ENCODE assay signal across 9 mouse cellular contexts in the genomic region with DNA sequence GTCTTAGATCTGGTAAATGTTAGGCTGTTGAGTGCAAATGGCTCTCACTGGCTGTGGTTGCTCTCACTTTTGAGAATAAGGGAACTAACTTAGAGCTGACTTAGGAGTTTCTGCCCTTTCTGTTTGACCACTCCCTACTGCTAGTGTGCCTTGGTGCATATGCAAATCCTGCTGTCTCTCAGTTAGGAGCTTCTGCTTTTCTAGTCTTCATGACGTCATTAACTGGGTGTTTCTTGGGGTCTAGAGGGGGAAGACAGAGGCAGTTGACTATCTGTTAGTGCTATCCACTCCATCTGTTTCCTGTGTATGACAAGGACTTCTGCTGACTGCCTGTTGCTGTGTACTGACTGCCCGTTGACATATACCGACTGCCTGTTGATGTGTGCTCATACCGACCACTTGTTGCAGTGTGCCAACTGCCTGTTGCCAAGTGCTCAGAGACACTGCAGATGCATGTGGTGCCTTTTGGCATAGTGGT. TPM values are rescaled to one million over a fixed set of nuclear protein-coding genes. Genes with fewer than 3 reads are reported as not detected.
DNase-seq lines count a peak whose midpoint lies in the region; ATAC-seq and TF ChIP-seq lines count a peak whose summit lies in the region.
"Had no signal": no experiment of that assay in that cellular context is flagged by ENCODE, and none has a peak within 500 bp of the region (broad histone marks: within the 10 kb centered on the region; RNA-seq: fewer than 3 reads in every experiment).

No protein-coding gene starts in this region.

- H3K9me3 ChIP-seq in limb, embryonic 15.5 days: no peaks in the 10 kb centered on the region
- H3K9me3 ChIP-seq in midbrain, embryonic 15.5 days: no peaks in the 10 kb centered on the region
- H3K9me3 ChIP-seq: neural tube, embryonic 12.5 days had no signal

- no peak overlapping the region for H3K4me3 ChIP-seq in layer of hippocampus, adult 2 months
- H3K4me3 ChIP-seq in bone marrow, adult 2 months (replicated peaks; ENCODE audit: control insufficient read depth, low read depth, low read length): peak overlapping the region; percentile 37
- no peak overlapping the region for H3K4me3 ChIP-seq in limb, embryonic 15.5 days
- no peak overlapping the region for H3K4me3 ChIP-seq in spleen, adult 2 months (ENCODE audit: extremely low read depth, insufficient read depth, insufficient read length)
- H3K4me3 ChIP-seq in midbrain, embryonic 15.5 days: no peak overlapping the region
- H3K4me3 ChIP-seq: neural tube, embryonic 12.5 days had no signal

- peaks cover 11% of the 10 kb centered on the region for H3K4me1 ChIP-seq in bone marrow, adult 2 months (ENCODE audit: control insufficient read depth, insufficient read depth, low read length)
- peaks cover 16% of the 10 kb centered on the region for H3K4me1 ChIP-seq in limb, embryonic 15.5 days
- peaks cover 20% of the 10 kb centered on the region for H3K4me1 ChIP-seq in spleen, adult 2 months (ENCODE audit: control insufficient read depth, insufficient read depth, insufficient read length)
- H3K4me1 ChIP-seq in midbrain, embryonic 15.5 days: no peaks in the 10 kb centered on the region
- H3K4me1 ChIP-seq: neural tube, embryonic 12.5 days had no signal

- H3K4me2 ChIP-seq in limb, embryonic 15.5 days: no peak overlapping the region
- no peak overlapping the region for H3K4me2 ChIP-seq in midbrain, embryonic 15.5 days
- H3K4me2 ChIP-seq: neural tube, embryonic 12.5 days had no signal

- TF ChIP-seq POLR2A in bone marrow, adult 2 months (IDR thresholded peaks at IDR 0.05; ENCODE audit: borderline replicate concordance, control insufficient read depth, low read depth, low read length): no peak
- TF ChIP-seq POLR2A in spleen, adult 2 months (IDR thresholded peaks at IDR 0.05; ENCODE audit: low read depth, low read length): 0 out of 2 replicates have a peak, but pooled peaks have one; percentile 2

- TF ChIP-seq CTCF in layer of hippocampus, adult 2 months (conservative IDR thresholded peaks at IDR 0.05): no peak
- no peak for TF ChIP-seq CTCF in bone marrow, adult 2 months (IDR thresholded peaks at IDR 0.05; ENCODE audit: control insufficient read depth, insufficient read depth, low read length)
- no peak for TF ChIP-seq CTCF in spleen, adult 2 months (IDR thresholded peaks at IDR 0.05; ENCODE audit: extremely low read depth, insufficient read depth, insufficient read length, insufficient replicate concordance)

- no peak overlapping the region for H3K9ac ChIP-seq in limb, embryonic 15.5 days
- no peak overlapping the region for H3K9ac ChIP-seq in midbrain, embryonic 15.5 days
- H3K9ac ChIP-seq: neural tube, embryonic 12.5 days had no signal

- H3K36me3 ChIP-seq in limb, embryonic 15.5 days: no peaks in the 10 kb centered on the region
- no peaks in the 10 kb centered on the region for H3K36me3 ChIP-seq in spleen, adult 2 months (ENCODE audit: control insufficient read depth, insufficient read depth, low read length)
- no peaks in the 10 kb centered on the region for H3K36me3 ChIP-seq in midbrain, embryonic 15.5 days (replicated peaks)
- H3K36me3 ChIP-seq: neural tube, embryonic 12.5 days had no signal

- ATAC-seq in limb, embryonic 15.5 days (ENCODE audit: insufficient number of reproducible peaks, low FRiP score, low TSS enrichment, low read depth): no peak
- no peak for ATAC-seq in midbrain, embryonic 15.5 days (replicated peaks)

- H3K27ac ChIP-seq in layer of hippocampus, adult 2 months: peak overlapping the region; percentile 28; the same call in 1 of the 2 replicates
- H3K27ac ChIP-seq in bone marrow, adult 2 months (ENCODE audit: control insufficient read depth, insufficient read depth, low read depth, low read length, poor library complexity): peak overlapping the region; percentile 85
- H3K27ac ChIP-seq in limb, embryonic 15.5 days: 0 out of 2 replicates have a peak overlapping the region, but pooled peaks have one; percentile 3
- peak overlapping the region; percentile 78 for H3K27ac ChIP-seq in spleen, adult 2 months (ENCODE audit: insufficient read depth, low read length)
- no peak overlapping the region for H3K27ac ChIP-seq in midbrain, embryonic 15.5 days
- H3K27ac ChIP-seq: neural tube, embryonic 12.5 days had no signal

- no peak for DNase-seq in layer of hippocampus, adult 2 months (ENCODE audit: low spot score in 2 of 2)
- no peak for DNase-seq in layer of hippocampus, adult 8-10 months (ENCODE audit: low spot score in 2 of 2)
- DNase-seq in spleen, adult 2 months (ENCODE audit: low read depth in 1 of 2, low spot score in 2 of 2): peak; percentile 44 to 96
- no peak for DNase-seq in cerebellum, adult 9-10 months
- no peak for DNase-seq in Muller cell, postnatal 12 days (ENCODE audit: inconsistent ontology term)

- no peaks in the 10 kb centered on the region for H3K27me3 ChIP-seq in limb, embryonic 15.5 days
- no peaks in the 10 kb centered on the region for H3K27me3 ChIP-seq in spleen, adult 2 months (ENCODE audit: control insufficient read depth, insufficient read depth, low read length)
- H3K27me3 ChIP-seq in midbrain, embryonic 15.5 days (replicated peaks): no peaks in the 10 kb centered on the region
- H3K27me3 ChIP-seq: neural tube, embryonic 12.5 days had no signal

- WGBS in bone marrow, adult 2 months: 2% methylated on average over 4 of the region's 4 CpGs
- 49% methylated on average over 4 of the region's 4 CpGs for WGBS in limb, embryonic 15.5 days
- 3% methylated on average over 4 of the region's 4 CpGs for WGBS in spleen, adult 2 months
- 64% methylated on average over 4 of the region's 4 CpGs for WGBS in midbrain, embryonic 15.5 days

RNA-seq across cellular contexts. Expression of a gene that starts 56.7 kb away (rescaled TPM):
- total RNA-seq in layer of hippocampus, adult 2 months (2021): 100 to 1,000 TPM; 233 to 244 TPM
- 100 to 1,000 TPM; 199 to 249 (median 219) TPM for total RNA-seq in layer of hippocampus, adult 8-10 months (2022)
- polyA plus RNA-seq in bone marrow, adult 2 months (2011; ENCODE audit: insufficient read depth, insufficient read length, low replicate concordance, missing spikeins): 4.4 and 13.5 TPM in 2 replicates
- 31.9 and 39.0 TPM in 2 replicates for polyA plus RNA-seq in limb, embryonic 15.5 days (2015; fragmentation: Nextera tagmentation; extraction: Ambion mirVana)
- polyA plus RNA-seq in spleen, adult 2 months (2012; rRNA removed): 16.4 and 17.1 TPM in 2 replicates
- 12.3 and 13.5 TPM in 2 replicates for polyA plus RNA-seq in midbrain, embryonic 15.5 days (2015; fragmentation: Nextera tagmentation; extraction: Ambion mirVana)

Comparison
In these comparisons a context has a peak if more than half of its experiments do, and no peak if none do; other contexts are left out.
1. DNase-seq: peak in spleen, adult 2 months (2 of 2); none in layer of hippocampus, adult 2 months (0 of 2), layer of hippocampus, adult 8-10 months (0 of 2), cerebellum, adult 9-10 months (single experiment) and Muller cell, postnatal 12 days (single experiment).